Mouse (Mus musculus): Measurements from ENCODE around the gene Dennd5a. TPM values are rescaled to one million over a fixed set of nuclear protein-coding genes. Genes with fewer than 3 reads are reported as not detected.

Dennd5a gene
- polyA plus RNA-seq, 1 experiment from 2014 or later = 29.7 TPM

GRCm38 (mm10) chr7:109866643-109867042, 93.6 kb downstream of the Dennd5a start:
- DNase-seq (ENCODE audit: extremely low spot score, low spot score) = no peak
- H3K4me1 ChIP-seq = peaks cover 55% of the 10 kb centered on the region
- H3K27me3 ChIP-seq (ENCODE audit: poor library complexity, severe bottlenecking) = peaks cover 72% of the 10 kb centered on the region
- no peaks in the 10 kb centered on the region for H3K9me3 ChIP-seq
- H3K27ac ChIP-seq = no peak overlapping the region
- H3K4me3 ChIP-seq = no peak overlapping the region
- 56% methylated on average over 3 of the region's 3 CpGs for WGBS
- H3K36me3 ChIP-seq (replicated peaks) = no peaks in the 10 kb centered on the region

GRCm38 (mm10) chr7:109865370-109866229, 94.7 kb downstream of the Dennd5a start, which contains the start of gene Scube2:
TSS of gene Scube2 (minus strand) at chr7:109865679.
- Histone ChIP-seq H3K27ac (peak within 1 kb of the TSS; percentile 80), H3K4me1 (peaks cover 55% of the 10 kb centered on the region), H3K36me3 (replicated peaks) (no peaks in the 10 kb centered on the region), H3K9me3 (no peaks in the 10 kb centered on the region), H3K4me3 (peak within 1 kb of the TSS; percentile 71), H3K27me3 (ENCODE audit: poor library complexity, severe bottlenecking) (peaks cover 74% of the 10 kb centered on the region)
- under 1% methylated on average over 67 of the region's 69 CpGs for WGBS
- DNase-seq (ENCODE audit: extremely low spot score, low spot score) = peak; percentile 49

- Histone ChIP-seq H3K4me3 (no peak overlapping the region; the same call in 1 of the 2 replicates), H3K27me3 (ENCODE audit: poor library complexity, severe bottlenecking) (peaks cover 67% of the 10 kb centered on the region), H3K9me3 (no peaks in the 10 kb centered on the region), H3K27ac (peak overlapping the region; percentile 25; the same call in 1 of the 2 replicates), H3K4me1 (peaks cover 52% of the 10 kb centered on the region), H3K36me3 (replicated peaks) (no peaks in the 10 kb centered on the region)
- no peak for DNase-seq (ENCODE audit: extremely low spot score, low spot score)
- WGBS = 20% methylated on average over 4 of the region's 4 CpGs
Observed at GRCm38 (mm10) chr7:109863561-109863960, 96.7 kb downstream of the Dennd5a start.

- no peak overlapping the region for H3K4me3 ChIP-seq
- H3K4me1 ChIP-seq = peaks cover 19% of the 10 kb centered on the region
- H3K27ac ChIP-seq = no peak overlapping the region
- WGBS = 87% methylated on average over 7 of the region's 7 CpGs
- H3K9me3 ChIP-seq = no peaks in the 10 kb centered on the region
- no peak for DNase-seq (ENCODE audit: extremely low spot score, low spot score)
- peaks cover 33% of the 10 kb centered on the region for H3K27me3 ChIP-seq (ENCODE audit: poor library complexity, severe bottlenecking)
- H3K36me3 ChIP-seq (replicated peaks) = no peaks in the 10 kb centered on the region
Observed at GRCm38 (mm10) chr7:109860162-109860561, 100.1 kb downstream of the Dennd5a start.

GRCm38 (mm10) chr7:109859354-109859753, 100.9 kb downstream of the Dennd5a start:
- H3K27me3 ChIP-seq (ENCODE audit: poor library complexity, severe bottlenecking) = peaks cover 31% of the 10 kb centered on the region
- no peak for DNase-seq (ENCODE audit: extremely low spot score, low spot score)
- 74% methylated on average over 6 of the region's 6 CpGs for WGBS

GRCm38 (mm10) chr7:109852752-109853212, 107.5 kb downstream of the Dennd5a start:
- Histone ChIP-seq H3K4me3 (no peak overlapping the region), H3K27me3 (ENCODE audit: poor library complexity, severe bottlenecking) (peaks cover 56% of the 10 kb centered on the region), H3K36me3 (replicated peaks) (no peaks in the 10 kb centered on the region), H3K27ac (0 out of 2 replicates have a peak overlapping the region, but pooled peaks have one; percentile 1), H3K4me1 (peaks cover 42% of the 10 kb centered on the region), H3K9me3 (no peaks in the 10 kb centered on the region)
- no peak for DNase-seq (ENCODE audit: extremely low spot score, low spot score)
- 72% methylated on average over 7 of the region's 7 CpGs for WGBS

More at GRCm38 (mm10) chr7:109859354-109859753, 100.9 kb downstream of the Dennd5a start:
- H3K27ac ChIP-seq = no peak overlapping the region
- H3K9me3 ChIP-seq = no peaks in the 10 kb centered on the region
- peaks cover 13% of the 10 kb centered on the region for H3K4me1 ChIP-seq
- H3K4me3 ChIP-seq = no peak overlapping the region
- no peaks in the 10 kb centered on the region for H3K36me3 ChIP-seq (replicated peaks)

- WGBS = 86% methylated on average over 7 of the region's 7 CpGs
- Histone ChIP-seq H3K36me3 (replicated peaks) (no peaks in the 10 kb centered on the region), H3K27ac (no peak overlapping the region), H3K27me3 (ENCODE audit: poor library complexity, severe bottlenecking) (peaks cover 63% of the 10 kb centered on the region), H3K4me3 (no peak overlapping the region), H3K9me3 (no peaks in the 10 kb centered on the region), H3K4me1 (peaks cover 42% of the 10 kb centered on the region)
- DNase-seq (ENCODE audit: extremely low spot score, low spot score) = no peak
Observed at GRCm38 (mm10) chr7:109852017-109852416, 108.3 kb downstream of the Dennd5a start.

- WGBS = 44% methylated on average over 3 of the region's 3 CpGs
- peak overlapping the region; percentile 54; the same call in 1 of the 2 replicates for H3K27ac ChIP-seq
- peaks cover 42% of the 10 kb centered on the region for H3K4me1 ChIP-seq
Observed at GRCm38 (mm10) chr7:109850531-109850930, 109.7 kb downstream of the Dennd5a start.

GRCm38 (mm10) chr7:109849750-109850434, 110.4 kb downstream of the Dennd5a start:
- 0 out of 2 replicates have a peak overlapping the region, but pooled peaks have one; percentile 10 for H3K4me3 ChIP-seq
- DNase-seq (ENCODE audit: extremely low spot score, low spot score) = peak; percentile 24
- H3K36me3 ChIP-seq (replicated peaks) = no peaks in the 10 kb centered on the region
- peak overlapping the region; percentile 63 for H3K27ac ChIP-seq
- 29% methylated on average over 8 of the region's 8 CpGs for WGBS
- H3K9me3 ChIP-seq = no peaks in the 10 kb centered on the region
- H3K27me3 ChIP-seq (ENCODE audit: poor library complexity, severe bottlenecking) = peaks cover 72% of the 10 kb centered on the region
- peaks cover 42% of the 10 kb centered on the region for H3K4me1 ChIP-seq

More at GRCm38 (mm10) chr7:109850531-109850930, 109.7 kb downstream of the Dennd5a start:
- no peak overlapping the region for H3K4me3 ChIP-seq
- no peak for DNase-seq (ENCODE audit: extremely low spot score, low spot score)
- no peaks in the 10 kb centered on the region for H3K9me3 ChIP-seq
- peaks cover 69% of the 10 kb centered on the region for H3K27me3 ChIP-seq (ENCODE audit: poor library complexity, severe bottlenecking)
- H3K36me3 ChIP-seq (replicated peaks) = no peaks in the 10 kb centered on the region

- DNase-seq (ENCODE audit: extremely low spot score, low spot score) = no peak
- 42% methylated on average over 11 of the region's 11 CpGs for WGBS
- Histone ChIP-seq H3K27ac (peak overlapping the region; percentile 63), H3K4me3 (0 out of 2 replicates have a peak overlapping the region, but pooled peaks have one; percentile 10), H3K4me1 (peaks cover 42% of the 10 kb centered on the region), H3K9me3 (no peaks in the 10 kb centered on the region), H3K27me3 (ENCODE audit: poor library complexity, severe bottlenecking) (peaks cover 68% of the 10 kb centered on the region), H3K36me3 (replicated peaks) (no peaks in the 10 kb centered on the region)
Observed at GRCm38 (mm10) chr7:109848867-109849733, 111.2 kb downstream of the Dennd5a start.

- Histone ChIP-seq H3K9me3 (no peaks in the 10 kb centered on the region), H3K27me3 (ENCODE audit: poor library complexity, severe bottlenecking) (peaks cover 41% of the 10 kb centered on the region), H3K27ac (no peak overlapping the region), H3K4me3 (no peak overlapping the region), H3K36me3 (replicated peaks) (no peaks in the 10 kb centered on the region), H3K4me1 (peaks cover 10% of the 10 kb centered on the region)
- no peak for DNase-seq (ENCODE audit: extremely low spot score, low spot score)
- 87% methylated on average over 6 of the region's 6 CpGs for WGBS
Observed at GRCm38 (mm10) chr7:109844100-109844499, 116.2 kb downstream of the Dennd5a start.
